Mouse (Mus musculus): ENCODE results near the gene Uchl1. TPM values are rescaled to one million over a fixed set of nuclear protein-coding genes. Genes with fewer than 3 reads are reported as not detected.

The Uchl1 gene
- polyA plus RNA-seq, 1 experiment from 2014 or later: not detected

GRCm38 (mm10) chr5:66723037-66723436 is 47.1 kb downstream of the Uchl1 start:
- 41% methylated on average over 4 of the region's 4 CpGs for WGBS (ENCODE audit: missing documents)
- Histone ChIP-seq H3K36me3 (ENCODE audit: inconsistent target) (no peaks in the 10 kb centered on the region), H3K79me2 (ENCODE audit: inconsistent target) (no peaks in the 10 kb centered on the region), H3K27ac (no peak overlapping the region), H3K4me3 (ENCODE audit: inconsistent target) (no peak overlapping the region)

DNA sequence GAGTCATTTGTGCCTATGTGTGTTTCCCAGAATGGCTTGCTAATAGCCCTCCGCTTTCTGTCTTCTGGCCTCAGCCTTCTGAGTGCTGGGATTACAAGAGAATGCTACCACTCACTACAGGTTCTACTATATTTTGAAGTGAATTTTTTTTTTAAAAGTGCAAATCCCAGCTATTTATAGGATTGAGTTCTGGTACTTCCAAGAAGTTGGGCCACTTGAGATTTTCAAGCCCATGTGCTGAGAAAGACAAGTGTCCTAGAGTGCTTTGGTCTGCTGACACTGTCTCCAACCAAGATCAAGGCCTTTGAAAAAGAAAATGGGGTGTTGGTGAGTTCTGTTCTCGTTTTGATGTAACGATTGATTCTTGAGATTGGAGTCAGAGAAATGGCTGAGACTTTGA is 47.7 kb downstream of the Uchl1 start:
- H3K79me2 ChIP-seq (ENCODE audit: inconsistent target): no peaks in the 10 kb centered on the region
- H3K4me3 ChIP-seq (ENCODE audit: inconsistent target): no peak overlapping the region
- WGBS (ENCODE audit: missing documents): 93% methylated on average over 3 of the region's 3 CpGs
- H3K36me3 ChIP-seq (ENCODE audit: inconsistent target): no peaks in the 10 kb centered on the region
- no peak overlapping the region for H3K27ac ChIP-seq

- Histone ChIP-seq H3K79me2 (ENCODE audit: inconsistent target) (no peaks in the 10 kb centered on the region), H3K36me3 (ENCODE audit: inconsistent target) (no peaks in the 10 kb centered on the region), H3K4me3 (ENCODE audit: inconsistent target) (no peak overlapping the region), H3K27ac (no peak overlapping the region)
- WGBS (ENCODE audit: missing documents): 87% methylated on average over 4 of the region's 4 CpGs
Observed at GRCm38 (mm10) chr5:66729306-66729705, 53.4 kb downstream of the Uchl1 start.

DNA sequence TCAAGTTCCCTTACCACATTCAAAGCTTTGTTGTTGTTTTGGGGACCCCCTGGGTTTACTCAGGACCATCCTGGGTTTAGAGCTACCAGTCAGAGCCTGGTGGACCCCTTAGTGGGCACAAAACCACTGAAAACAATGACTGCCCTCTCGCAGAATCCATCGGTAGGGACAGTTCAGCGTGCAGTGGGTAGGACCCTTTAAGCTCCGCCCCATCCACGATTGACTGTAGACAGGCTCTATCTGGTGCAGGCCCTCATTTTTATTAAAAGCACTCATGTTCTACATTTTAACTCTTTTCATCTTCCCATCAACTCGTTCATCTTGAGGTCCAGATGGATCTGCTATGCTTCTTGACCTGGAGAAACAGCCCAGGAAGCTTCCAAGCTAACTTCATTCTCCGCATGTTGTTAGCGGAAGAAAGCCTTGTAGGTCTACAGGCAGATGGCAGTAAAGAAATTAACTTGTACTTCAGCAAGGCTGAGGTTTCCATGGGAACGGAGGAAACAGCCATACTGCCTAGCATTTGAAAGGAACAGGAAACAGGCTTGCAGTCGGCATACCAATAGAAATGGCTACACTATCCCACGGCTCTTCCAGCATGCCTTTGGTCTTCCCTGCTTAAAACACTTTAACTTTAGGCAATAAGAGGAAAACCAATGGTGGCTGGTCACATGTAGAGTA is 54.9 kb downstream of the Uchl1 start:
- Histone ChIP-seq H3K27ac (no peak overlapping the region), H3K4me3 (ENCODE audit: inconsistent target) (no peak overlapping the region), H3K36me3 (ENCODE audit: inconsistent target) (no peaks in the 10 kb centered on the region), H3K79me2 (ENCODE audit: inconsistent target) (no peaks in the 10 kb centered on the region)
- 43% methylated on average over 11 of the region's 11 CpGs for WGBS (ENCODE audit: missing documents)

DNA sequence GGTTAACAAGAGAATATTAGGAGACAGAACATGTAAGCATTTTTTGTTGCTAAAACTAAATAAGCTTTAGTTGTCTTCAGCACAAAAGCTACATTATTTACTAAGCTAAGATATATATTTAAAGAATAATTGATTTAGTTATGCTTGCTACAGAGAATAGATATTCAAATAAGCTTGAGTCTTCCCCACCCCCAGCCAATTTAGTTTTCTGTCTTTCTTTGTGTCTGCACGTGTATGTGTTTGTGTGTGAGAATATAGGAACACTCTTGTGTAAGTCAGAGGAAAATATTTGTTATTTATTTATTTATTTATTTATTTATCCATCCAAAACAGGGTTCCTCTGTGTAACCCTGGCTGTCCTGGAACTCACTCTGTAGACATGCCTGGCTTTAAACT is 55.4 kb downstream of the Uchl1 start:
- Histone ChIP-seq H3K4me3 (ENCODE audit: inconsistent target) (no peak overlapping the region), H3K36me3 (ENCODE audit: inconsistent target) (no peaks in the 10 kb centered on the region), H3K79me2 (ENCODE audit: inconsistent target) (no peaks in the 10 kb centered on the region), H3K27ac (no peak overlapping the region)
- WGBS (ENCODE audit: missing documents): 100% methylated on average over 1 of the region's 1 CpGs

DNA sequence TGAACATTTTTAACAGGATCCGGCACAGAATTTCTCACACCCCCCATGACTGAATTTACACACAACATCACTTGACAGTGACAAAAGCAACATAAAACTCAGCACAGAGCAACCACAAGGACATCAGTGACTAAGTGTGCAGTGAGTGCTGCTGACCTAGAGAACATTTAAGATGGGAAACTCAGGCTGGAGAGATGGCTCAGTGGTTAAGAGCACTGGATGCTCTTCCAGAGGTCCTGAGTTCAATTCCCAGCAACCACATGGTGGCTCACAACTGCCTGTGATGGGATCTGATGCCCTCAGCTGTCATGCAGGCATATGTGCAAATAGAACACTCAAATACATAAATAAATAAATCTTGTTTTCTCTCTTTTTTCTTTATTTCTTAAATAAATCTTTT is 57.7 kb downstream of the Uchl1 start:
- no peaks in the 10 kb centered on the region for H3K36me3 ChIP-seq (ENCODE audit: inconsistent target)
- WGBS (ENCODE audit: missing documents): 94% methylated on average over 1 of the region's 1 CpGs
- H3K79me2 ChIP-seq (ENCODE audit: inconsistent target): no peaks in the 10 kb centered on the region
- no peak overlapping the region for H3K4me3 ChIP-seq (ENCODE audit: inconsistent target)
- no peak overlapping the region for H3K27ac ChIP-seq

Other genes starting within 250 kb of the Uchl1 start
- gene Apbb2, start 57.3 kb upstream of the Uchl1 start, polyA plus RNA-seq (2018): 5.8 to 10.8 TPM (median 7.8 TPM) in 3 replicates
- not detected in 3 replicates for gene Limch1, start 69.7 kb downstream of the Uchl1 start, polyA plus RNA-seq (2018)

Measured in macrophage (primary cell).